Mouse (Mus musculus): ENCODE data around the gene Necab3. TPM values are rescaled to one million over a fixed set of nuclear protein-coding genes. Genes with fewer than 3 reads are reported as not detected.

Gene Necab3
- polyA plus RNA-seq, 1 experiment, result 14.8 TPM

DNA sequence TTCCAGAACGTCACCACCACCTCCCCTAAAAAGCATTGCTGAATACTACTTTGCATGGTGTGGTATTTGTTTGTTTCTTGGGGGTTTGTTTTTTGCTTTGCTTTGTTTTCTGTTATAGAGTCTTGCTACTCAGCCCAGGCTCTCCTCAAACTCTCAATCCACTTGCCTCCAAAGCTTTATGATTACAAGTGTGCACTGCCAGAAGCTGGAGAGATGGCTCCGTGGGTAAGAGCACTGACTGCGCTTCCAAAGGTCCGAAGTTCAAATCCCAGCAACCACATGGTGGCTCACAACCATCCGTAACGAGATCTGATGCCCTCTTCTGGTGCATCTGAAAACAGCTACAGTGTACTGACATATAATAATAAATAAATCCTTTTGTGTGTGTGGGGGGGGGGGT, 41.9 kb upstream of the Necab3 start:
- TF ChIP-seq CTCF (IDR thresholded peaks at IDR 0.05; ENCODE audit: borderline replicate concordance, control insufficient read depth, extremely low read depth, insufficient read depth, low read length, poor library complexity), result no peak
- no peak for TF ChIP-seq POLR2A (IDR thresholded peaks at IDR 0.05; ENCODE audit: control insufficient read depth, extremely low read depth, insufficient read depth, low read length, poor library complexity)
- H3K27ac ChIP-seq (ENCODE audit: control insufficient read depth, insufficient read depth, low read length), result no peak overlapping the region
- H3K4me1 ChIP-seq (replicated peaks; ENCODE audit: control insufficient read depth, insufficient read depth, low read length), result peaks cover 30% of the 10 kb centered on the region
- DNase-seq, result no peak
- WGBS, result 94% methylated on average over 6 of the region's 6 CpGs
- H3K4me3 ChIP-seq (ENCODE audit: control insufficient read depth, insufficient read depth, low read length), result no peak overlapping the region
- H3K27me3 ChIP-seq (ENCODE audit: control insufficient read depth, insufficient read depth, low read length), result no peaks in the 10 kb centered on the region
- H3K36me3 ChIP-seq (ENCODE audit: control insufficient read depth, insufficient read depth, low read length), result 0 out of 2 replicates have a peak, but pooled peaks cover 5% of the 10 kb centered on the region

DNA sequence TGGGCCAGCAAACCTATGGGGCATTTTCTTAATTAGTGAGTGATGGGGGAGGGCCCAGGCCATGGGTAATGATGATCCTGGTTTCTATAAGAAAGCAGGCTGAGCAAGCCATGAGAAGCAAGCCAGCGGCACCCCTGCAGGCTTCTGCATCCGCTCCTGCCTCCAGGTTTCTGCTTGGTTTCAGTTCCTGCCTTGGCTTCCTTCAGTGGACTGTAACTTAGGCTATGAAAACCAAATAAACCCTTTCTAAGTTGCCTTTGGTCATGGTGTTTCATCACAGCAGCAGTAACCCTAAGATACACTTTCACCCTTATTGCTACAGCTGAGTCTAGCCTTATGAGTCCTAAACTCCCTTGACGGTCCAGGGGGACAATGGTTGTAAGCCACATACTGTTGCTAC, 38.7 kb upstream of the Necab3 start:
- WGBS, result 93% methylated on average over 3 of the region's 3 CpGs
- no peak for DNase-seq
- Histone ChIP-seq H3K4me3 (ENCODE audit: control insufficient read depth, insufficient read depth, low read length) (no peak overlapping the region), H3K27me3 (ENCODE audit: control insufficient read depth, insufficient read depth, low read length) (no peaks in the 10 kb centered on the region), H3K4me1 (replicated peaks; ENCODE audit: control insufficient read depth, insufficient read depth, low read length) (peaks cover 16% of the 10 kb centered on the region; the same call in 1 of the 2 replicates), H3K27ac (ENCODE audit: control insufficient read depth, insufficient read depth, low read length) (no peak overlapping the region), H3K36me3 (ENCODE audit: control insufficient read depth, insufficient read depth, low read length) (peaks cover 18% of the 10 kb centered on the region)
- TF ChIP-seq CTCF (IDR thresholded peaks at IDR 0.05; ENCODE audit: borderline replicate concordance, control insufficient read depth, extremely low read depth, insufficient read depth, low read length, poor library complexity) (no peak), POLR2A (IDR thresholded peaks at IDR 0.05; ENCODE audit: control insufficient read depth, extremely low read depth, insufficient read depth, low read length, poor library complexity) (no peak)

DNA sequence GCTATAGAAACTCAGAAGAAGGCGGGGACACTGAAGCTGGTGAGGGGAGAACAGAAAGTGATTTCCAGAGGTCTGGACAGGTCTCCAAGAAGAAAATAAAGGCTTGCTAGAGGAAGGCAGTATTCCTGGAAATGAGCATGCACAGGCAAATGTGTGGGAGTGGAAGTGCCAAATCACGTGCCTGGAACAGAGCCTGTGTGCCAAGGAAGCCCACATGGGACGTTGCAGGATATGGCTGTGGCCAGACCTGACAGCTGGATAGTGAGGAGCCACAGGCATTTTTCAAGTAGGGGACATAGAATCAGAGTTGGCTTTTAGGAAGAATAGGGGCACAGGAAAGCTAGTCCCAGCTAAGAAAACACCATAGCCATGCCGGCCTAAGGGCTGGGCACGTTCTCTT, 37.1 kb upstream of the Necab3 start:
- no peaks in the 10 kb centered on the region for H3K27me3 ChIP-seq (ENCODE audit: control insufficient read depth, insufficient read depth, low read length)
- no peak overlapping the region for H3K27ac ChIP-seq (ENCODE audit: control insufficient read depth, insufficient read depth, low read length)
- 96% methylated on average over 5 of the region's 5 CpGs for WGBS
- no peak for DNase-seq
- H3K36me3 ChIP-seq (ENCODE audit: control insufficient read depth, insufficient read depth, low read length), result peaks cover 18% of the 10 kb centered on the region
- no peak for TF ChIP-seq POLR2A (IDR thresholded peaks at IDR 0.05; ENCODE audit: control insufficient read depth, extremely low read depth, insufficient read depth, low read length, poor library complexity)
- no peak for TF ChIP-seq CTCF (IDR thresholded peaks at IDR 0.05; ENCODE audit: borderline replicate concordance, control insufficient read depth, extremely low read depth, insufficient read depth, low read length, poor library complexity)
- H3K4me1 ChIP-seq (replicated peaks; ENCODE audit: control insufficient read depth, insufficient read depth, low read length), result peaks cover 15% of the 10 kb centered on the region; the same call in 1 of the 2 replicates
- no peak overlapping the region for H3K4me3 ChIP-seq (ENCODE audit: control insufficient read depth, insufficient read depth, low read length)

DNA sequence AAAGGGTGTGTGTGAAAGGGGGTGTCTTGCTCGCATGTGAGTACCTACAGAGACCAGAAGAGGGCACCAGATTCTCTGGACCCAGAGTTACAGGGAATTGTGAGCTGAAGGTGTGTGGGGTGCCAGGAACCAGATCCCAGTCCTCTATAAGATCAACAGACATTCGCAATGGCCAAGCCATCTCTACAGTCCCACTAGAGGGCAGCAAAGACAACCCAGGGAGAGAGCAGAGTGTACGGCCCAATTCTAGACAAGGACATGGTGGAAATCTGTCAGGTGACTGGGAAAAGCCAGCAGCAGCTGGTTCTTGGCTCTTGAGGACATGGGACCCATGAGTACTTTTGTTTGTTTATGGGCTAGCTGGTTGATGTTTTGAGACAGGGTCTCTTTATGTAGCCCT, 34.3 kb upstream of the Necab3 start:
- H3K27ac ChIP-seq (ENCODE audit: control insufficient read depth, insufficient read depth, low read length), result no peak overlapping the region
- no peak overlapping the region for H3K4me3 ChIP-seq (ENCODE audit: control insufficient read depth, insufficient read depth, low read length)
- no peaks in the 10 kb centered on the region for H3K27me3 ChIP-seq (ENCODE audit: control insufficient read depth, insufficient read depth, low read length)
- peaks cover 6% of the 10 kb centered on the region; the same call in 1 of the 2 replicates for H3K4me1 ChIP-seq (replicated peaks; ENCODE audit: control insufficient read depth, insufficient read depth, low read length)
- 82% methylated on average over 3 of the region's 3 CpGs for WGBS
- no peak for TF ChIP-seq POLR2A (IDR thresholded peaks at IDR 0.05; ENCODE audit: control insufficient read depth, extremely low read depth, insufficient read depth, low read length, poor library complexity)
- H3K36me3 ChIP-seq (ENCODE audit: control insufficient read depth, insufficient read depth, low read length), result peaks cover 23% of the 10 kb centered on the region
- DNase-seq, result peak; percentile 66

DNA sequence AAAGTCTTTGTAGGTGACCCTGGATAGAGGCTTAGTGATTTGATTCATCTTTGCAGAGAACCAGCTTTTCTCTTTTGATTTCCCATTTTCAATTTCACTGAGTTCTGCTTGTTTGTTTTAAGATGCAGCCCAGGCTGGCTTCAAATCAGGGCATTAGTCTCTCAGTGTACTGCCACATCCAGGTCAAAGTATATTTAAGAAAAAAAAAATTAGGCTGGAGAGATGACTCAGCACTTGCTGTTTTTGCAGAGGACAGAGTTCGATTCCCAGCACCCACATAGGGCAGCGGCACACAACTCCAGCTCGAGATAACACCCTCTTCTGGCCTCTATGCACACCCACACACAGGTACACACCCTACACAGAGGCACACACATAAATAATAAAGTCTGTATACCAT, 32.5 kb upstream of the Necab3 start:
- 95% methylated on average over 3 of the region's 3 CpGs for WGBS
- TF ChIP-seq CTCF (IDR thresholded peaks at IDR 0.05; ENCODE audit: borderline replicate concordance, control insufficient read depth, extremely low read depth, insufficient read depth, low read length, poor library complexity) (no peak), POLR2A (IDR thresholded peaks at IDR 0.05; ENCODE audit: control insufficient read depth, extremely low read depth, insufficient read depth, low read length, poor library complexity) (no peak)
- no peak for DNase-seq
- Histone ChIP-seq H3K27me3 (ENCODE audit: control insufficient read depth, insufficient read depth, low read length) (no peaks in the 10 kb centered on the region), H3K4me1 (replicated peaks; ENCODE audit: control insufficient read depth, insufficient read depth, low read length) (no peaks in the 10 kb centered on the region), H3K27ac (ENCODE audit: control insufficient read depth, insufficient read depth, low read length) (no peak overlapping the region), H3K36me3 (ENCODE audit: control insufficient read depth, insufficient read depth, low read length) (peaks cover 37% of the 10 kb centered on the region), H3K4me3 (ENCODE audit: control insufficient read depth, insufficient read depth, low read length) (no peak overlapping the region)

DNA sequence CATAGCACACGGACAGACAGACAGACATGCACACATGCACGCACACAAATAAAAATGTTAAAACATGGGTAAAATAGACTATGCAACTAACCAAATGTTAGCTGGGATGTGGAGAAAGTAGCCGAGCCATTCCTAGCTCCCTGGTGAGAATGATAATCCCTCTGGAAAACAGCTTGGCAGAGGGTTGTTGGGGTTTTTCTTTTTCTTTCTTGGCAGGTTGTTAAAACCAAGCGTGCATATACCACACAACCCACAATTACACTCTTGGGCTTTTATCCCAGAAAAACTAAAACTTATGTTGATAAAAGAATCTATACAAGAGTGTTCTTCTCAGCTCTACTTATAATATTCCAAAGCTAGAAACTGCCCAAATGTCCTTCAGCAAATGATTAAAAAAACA, 30.4 kb upstream of the Necab3 start:
- H3K4me3 ChIP-seq (ENCODE audit: control insufficient read depth, insufficient read depth, low read length), result no peak overlapping the region
- H3K36me3 ChIP-seq (ENCODE audit: control insufficient read depth, insufficient read depth, low read length), result peaks cover 26% of the 10 kb centered on the region
- no peak for DNase-seq
- no peak overlapping the region for H3K27ac ChIP-seq (ENCODE audit: control insufficient read depth, insufficient read depth, low read length)
- TF ChIP-seq CTCF (IDR thresholded peaks at IDR 0.05; ENCODE audit: borderline replicate concordance, control insufficient read depth, extremely low read depth, insufficient read depth, low read length, poor library complexity) (no peak), POLR2A (IDR thresholded peaks at IDR 0.05; ENCODE audit: control insufficient read depth, extremely low read depth, insufficient read depth, low read length, poor library complexity) (no peak)
- H3K27me3 ChIP-seq (ENCODE audit: control insufficient read depth, insufficient read depth, low read length), result no peaks in the 10 kb centered on the region
- 98% methylated on average over 4 of the region's 4 CpGs for WGBS
- no peaks in the 10 kb centered on the region for H3K4me1 ChIP-seq (replicated peaks; ENCODE audit: control insufficient read depth, insufficient read depth, low read length)

DNA sequence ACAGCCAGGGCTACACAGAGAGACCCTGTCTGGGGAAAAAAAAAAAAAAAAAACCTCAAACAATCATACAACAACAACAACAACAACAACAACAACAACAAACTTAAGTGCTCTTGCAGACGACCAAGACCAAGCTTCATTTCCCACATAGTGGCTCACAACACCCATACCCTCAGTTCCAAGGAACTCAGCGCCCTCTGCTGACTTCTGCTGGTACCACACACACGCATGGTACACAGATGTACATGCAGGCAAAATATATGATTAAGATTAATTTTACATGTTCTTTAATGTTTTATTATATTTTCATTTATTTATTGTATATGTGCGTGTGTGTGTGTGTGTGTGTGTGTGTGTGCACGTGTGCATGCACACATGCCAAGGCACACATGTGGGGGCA, 27.7 kb upstream of the Necab3 start:
- TF ChIP-seq CTCF (IDR thresholded peaks at IDR 0.05; ENCODE audit: borderline replicate concordance, control insufficient read depth, extremely low read depth, insufficient read depth, low read length, poor library complexity), result no peak
- no peak for TF ChIP-seq POLR2A (IDR thresholded peaks at IDR 0.05; ENCODE audit: control insufficient read depth, extremely low read depth, insufficient read depth, low read length, poor library complexity)
- peaks cover 25% of the 10 kb centered on the region for H3K36me3 ChIP-seq (ENCODE audit: control insufficient read depth, insufficient read depth, low read length)
- WGBS, result 88% methylated on average over 5 of the region's 5 CpGs
- no peaks in the 10 kb centered on the region for H3K27me3 ChIP-seq (ENCODE audit: control insufficient read depth, insufficient read depth, low read length)
- no peak overlapping the region for H3K27ac ChIP-seq (ENCODE audit: control insufficient read depth, insufficient read depth, low read length)
- DNase-seq, result peak; percentile 67
- H3K4me1 ChIP-seq (replicated peaks; ENCODE audit: control insufficient read depth, insufficient read depth, low read length), result no peaks in the 10 kb centered on the region
- H3K4me3 ChIP-seq (ENCODE audit: control insufficient read depth, insufficient read depth, low read length), result no peak overlapping the region

Data from thymus, adult 2 months (tissue).